20 mouse cellular contexts compared by ENCODE assay signal in genomic region chrX:11855910-11856309, GRCm38 (mm10).
DNase-seq lines count a peak whose midpoint lies in the region; ATAC-seq and TF ChIP-seq lines count a peak whose summit lies in the region.
"Had no signal": no experiment of that assay in that cellular context is flagged by ENCODE, and none has a peak within 500 bp of the region (broad histone marks: within the 10 kb centered on the region; RNA-seq: fewer than 3 reads in every experiment).

No protein-coding gene starts in this region.

- no peak overlapping the region for H3K4me3 ChIP-seq in lung, postnatal 0 days (ENCODE audit: low read depth, low read length)
- H3K4me3 ChIP-seq: embryonic facial prominence, embryonic 10.5 days; forebrain, embryonic 13.5 days; heart, embryonic 10.5 days; hindbrain, embryonic 13.5 days had no signal

- H3K4me1 ChIP-seq in lung, postnatal 0 days (ENCODE audit: insufficient read depth, low read depth, low read length): no peaks in the 10 kb centered on the region

- no peak overlapping the region for H3K27ac ChIP-seq in lung, postnatal 0 days (ENCODE audit: low read length)
- H3K27ac ChIP-seq: embryonic facial prominence, embryonic 10.5 days; forebrain, embryonic 13.5 days; heart, embryonic 10.5 days; hindbrain, embryonic 13.5 days; hindbrain, postnatal 0 days had no signal

- no peaks in the 10 kb centered on the region for H3K36me3 ChIP-seq in lung, postnatal 0 days (ENCODE audit: insufficient read depth, low read length)
- H3K36me3 ChIP-seq: embryonic facial prominence, embryonic 10.5 days; heart, embryonic 10.5 days; hindbrain, embryonic 13.5 days had no signal

- no peak overlapping the region for H3K4me2 ChIP-seq in lung, postnatal 0 days (replicated peaks; ENCODE audit: low read depth, low read length)
- H3K4me2 ChIP-seq: forebrain, embryonic 13.5 days; hindbrain, embryonic 13.5 days had no signal

- no peaks in the 10 kb centered on the region for H3K9me3 ChIP-seq in lung, postnatal 0 days (ENCODE audit: low read length)
- H3K9me3 ChIP-seq: embryonic facial prominence, embryonic 10.5 days; forebrain, embryonic 13.5 days; heart, embryonic 10.5 days; hindbrain, embryonic 13.5 days had no signal

- H3K9ac ChIP-seq in lung, postnatal 0 days (replicated peaks; ENCODE audit: low read depth): no peak overlapping the region
- H3K9ac ChIP-seq: forebrain, embryonic 13.5 days; hindbrain, embryonic 13.5 days had no signal

- H3K27me3 ChIP-seq in lung, postnatal 0 days (replicated peaks; ENCODE audit: insufficient read depth, low read length): no peaks in the 10 kb centered on the region

- WGBS in lung, postnatal 0 days: 68% methylated on average over 4 of the region's 4 CpGs

- TF ChIP-seq CTCF in lung, postnatal 0 days (IDR thresholded peaks at IDR 0.05): no peak

- intact Hi-C loops in left cerebral cortex, postnatal 4 days (cut with DNase I): no loop called here
- intact Hi-C loops in left cerebral cortex, postnatal 25 days (cut with DNase I): no loop called here

- ATAC-seq in lung, postnatal 0 days: no peak; the same call in 1 of the 2 replicates
- ATAC-seq: forebrain, embryonic 13.5 days; hindbrain, postnatal 0 days had no signal

- DNase-seq in adrenal gland, postnatal 10 days: peak; percentile 7
- no peak for DNase-seq in adrenal gland, adult 2 months
- DNase-seq in left cerebral cortex, postnatal 4 days: peak; percentile 25
- no peak for DNase-seq in left cerebral cortex, postnatal 25 days (ENCODE audit: low spot score in 2 of 2)
- peak; percentile 21 for DNase-seq in lung, postnatal 0 days (ENCODE audit: low spot score)
- peak; percentile 52 for DNase-seq in lung, postnatal 36 days
- DNase-seq in frontal cortex, adult 2 months (ENCODE audit: extremely low spot score in 1 of 2, low spot score in 1 of 2): no peak
- DNase-seq in B cell, adult 2 months: no peak
- DNase-seq: adrenal gland, postnatal 36 days; cerebellum, adult 18-20 months; cerebellum, adult 9-11 months; cerebellum, postnatal 36 days; gastrocnemius, postnatal 36 days; heart, adult 11 months; heart, postnatal 14 days had no signal

- no peak for TF ChIP-seq EP300 in lung, postnatal 0 days (IDR thresholded peaks at IDR 0.05)

Comparison
In these comparisons a context has a peak if more than half of its experiments do, and no peak if none do; other contexts are left out.
1. DNase-seq: peak in adrenal gland, postnatal 10 days (single experiment), left cerebral cortex, postnatal 4 days (single experiment), lung, postnatal 0 days (single experiment) and lung, postnatal 36 days (single experiment); none in adrenal gland, adult 2 months (single experiment), left cerebral cortex, postnatal 25 days (0 of 2), frontal cortex, adult 2 months (0 of 2) and B cell, adult 2 months (0 of 2).